Mouse (Mus musculus): ENCODE measurements around the gene Ccl17.

Ccl17 gene

DNA sequence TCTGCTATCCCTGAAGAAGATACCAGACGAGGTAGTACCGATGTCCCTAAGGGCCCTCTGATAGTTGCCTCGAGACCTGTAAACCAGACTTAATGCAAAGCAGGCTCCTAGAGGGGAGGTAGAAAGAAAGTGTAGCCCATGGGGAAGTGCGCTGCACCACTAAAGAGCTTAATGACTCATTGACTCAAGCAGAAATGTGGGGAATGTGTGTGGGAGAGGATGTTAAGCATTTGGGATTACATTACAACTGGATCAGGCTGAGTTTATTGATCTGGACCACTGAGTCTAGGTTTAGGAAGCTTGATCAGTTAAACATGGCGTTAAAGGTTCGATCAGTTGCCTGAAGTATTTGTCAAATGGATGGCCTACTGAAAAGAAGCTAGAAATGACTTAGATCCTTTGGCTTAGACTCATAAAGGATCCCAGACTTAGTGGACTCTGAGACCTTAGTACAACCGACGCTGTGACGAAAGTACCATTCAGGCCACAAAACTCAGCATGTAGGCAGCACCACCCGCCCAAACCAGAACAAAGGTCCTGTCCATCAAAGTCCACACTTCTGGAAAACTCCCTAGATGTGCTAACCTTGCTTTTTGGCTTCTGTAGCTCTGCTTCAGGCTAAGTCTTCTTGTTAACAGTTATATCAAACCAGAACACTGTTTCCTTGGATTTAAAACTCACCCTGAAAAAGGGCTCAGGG is 20.8 kb upstream of the Ccl17 start:
- no peak for DNase-seq (ENCODE audit: low spot score in 2 of 2)

DNA sequence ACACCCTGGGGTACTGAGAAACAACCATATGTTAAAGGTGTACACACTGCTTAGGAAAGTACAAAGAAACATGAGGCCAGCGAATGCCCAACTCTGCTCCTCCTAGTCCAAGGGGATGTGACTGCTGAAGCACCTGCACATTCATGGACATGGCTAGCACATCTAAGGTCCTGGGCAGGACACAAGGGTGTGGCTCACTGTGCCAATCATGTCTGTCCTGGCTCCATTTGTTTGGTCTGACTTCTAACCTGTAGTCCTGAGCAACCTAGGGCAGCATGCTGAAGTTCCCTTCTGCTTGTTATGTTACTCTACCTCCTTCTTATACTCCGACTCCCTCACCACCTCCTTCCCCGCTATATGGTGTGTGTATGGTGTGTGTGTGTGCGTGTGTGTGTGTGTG is 15.9 kb upstream of the Ccl17 start:
- no peak for DNase-seq (ENCODE audit: low spot score in 2 of 2)

DNA sequence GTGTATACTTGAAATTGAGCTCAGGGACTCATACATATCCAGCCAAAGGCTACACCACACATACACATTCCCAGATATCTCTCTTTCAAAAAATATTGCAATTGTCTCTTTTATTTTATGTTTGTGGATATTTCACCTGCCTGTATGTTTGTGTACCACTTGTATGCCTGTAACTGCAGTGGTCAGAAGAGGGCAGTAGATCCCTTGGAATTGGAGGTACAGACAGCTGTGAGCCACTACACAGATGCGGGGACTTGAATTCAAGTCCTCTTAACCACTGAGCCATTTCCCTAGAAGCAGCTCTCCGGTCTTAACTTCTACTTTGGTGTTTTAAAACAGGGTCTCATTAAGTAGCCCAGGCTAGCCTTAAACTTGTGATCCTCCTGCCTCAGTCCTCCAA is 15.5 kb upstream of the Ccl17 start:
- no peak for DNase-seq (ENCODE audit: low spot score in 2 of 2)

DNA sequence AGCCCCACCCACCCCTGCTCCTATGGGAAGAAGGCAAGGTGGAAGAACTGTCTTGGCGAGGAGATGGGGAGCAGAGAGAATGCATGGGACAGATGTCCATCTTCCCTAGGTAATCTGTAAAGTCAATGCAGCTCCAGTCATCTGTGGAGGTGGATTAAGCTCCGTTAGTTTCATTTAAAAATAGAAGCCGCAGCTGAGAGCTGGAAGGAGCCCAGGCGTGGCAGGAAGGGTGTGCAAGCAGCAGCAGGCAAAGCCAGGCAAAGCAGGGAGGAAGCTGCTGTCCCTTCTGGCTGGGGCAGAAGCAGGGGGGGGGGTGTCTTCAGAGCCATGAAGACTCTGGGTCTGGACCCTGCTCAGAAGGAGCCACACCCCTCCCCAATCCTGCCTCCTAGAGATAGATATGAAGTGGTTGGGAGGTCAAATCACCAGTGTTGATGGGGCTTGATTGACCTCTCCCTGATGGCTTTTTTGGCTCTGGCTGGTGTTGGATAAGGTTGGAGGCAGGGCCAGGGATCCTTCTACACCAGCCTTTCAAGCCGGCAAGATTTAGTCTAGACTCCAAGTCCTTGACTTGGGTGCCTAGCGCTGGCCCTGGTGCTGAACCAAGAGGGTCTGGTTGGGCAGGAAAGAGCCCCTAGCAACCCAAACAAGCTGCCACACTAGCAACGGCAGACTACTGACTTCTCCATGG is 9.8 kb upstream of the Ccl17 start:
- no peak for DNase-seq (ENCODE audit: low spot score in 2 of 2)

DNA sequence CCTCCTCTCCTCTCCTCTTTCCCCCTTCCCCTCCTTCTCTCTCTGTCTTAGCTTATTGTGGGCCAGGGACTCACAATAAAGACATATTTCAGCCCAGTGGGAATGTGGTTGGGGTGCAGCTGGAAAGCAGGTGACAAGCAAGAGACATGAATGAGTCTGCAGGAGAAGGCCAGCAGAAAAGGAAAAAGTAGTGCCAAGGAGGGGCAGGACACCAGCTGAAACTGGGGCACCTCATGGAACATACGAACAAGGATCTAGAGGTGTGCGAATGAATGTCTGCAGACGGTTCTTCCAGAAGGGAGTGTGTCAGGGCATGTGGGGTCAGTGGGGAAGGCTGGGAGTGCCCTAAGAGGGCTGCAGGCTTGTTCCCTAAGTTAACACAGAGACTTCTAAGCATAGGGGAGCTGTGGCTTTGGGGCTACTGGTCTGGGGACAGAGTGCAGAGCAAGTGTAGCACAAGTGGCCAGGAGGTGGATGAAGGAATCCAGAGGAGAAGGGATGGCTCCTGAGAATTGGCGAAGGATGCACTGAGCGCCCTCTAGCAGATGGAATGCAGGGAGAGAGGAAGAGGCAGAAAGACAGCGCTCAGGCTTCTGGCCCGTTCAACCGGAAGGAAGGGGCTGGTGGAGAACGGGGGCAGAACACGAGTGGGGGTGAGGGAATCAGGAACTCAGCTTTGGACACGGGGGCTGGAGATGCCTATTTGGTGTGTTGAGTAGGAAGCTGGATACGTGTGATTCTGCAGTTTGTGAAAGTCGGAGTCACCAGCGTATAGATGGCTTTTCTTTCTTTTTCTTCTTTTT is 8.8 kb upstream of the Ccl17 start:
- DNase-seq (ENCODE audit: low spot score in 2 of 2): no peak

DNA sequence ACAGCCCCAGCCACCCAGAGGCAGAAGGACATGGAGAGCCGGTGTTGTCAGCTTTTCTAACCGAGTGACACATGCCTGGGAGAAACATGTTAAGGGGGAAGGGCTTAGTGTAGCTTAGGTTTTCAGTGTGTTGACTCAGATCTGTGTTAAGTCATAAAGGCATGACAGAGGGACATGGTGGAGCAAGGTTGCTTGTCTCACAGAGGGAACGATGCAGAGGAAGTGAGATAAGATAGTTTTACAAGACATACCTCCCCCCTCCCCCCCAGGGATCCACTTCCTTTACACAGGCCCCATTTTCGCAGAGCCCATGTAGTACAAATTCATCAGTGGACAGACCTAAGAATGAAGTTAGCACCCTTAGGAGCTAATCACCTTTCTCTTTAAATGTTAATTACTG is 7.9 kb upstream of the Ccl17 start:
- DNase-seq (ENCODE audit: low spot score in 2 of 2): no peak

DNA sequence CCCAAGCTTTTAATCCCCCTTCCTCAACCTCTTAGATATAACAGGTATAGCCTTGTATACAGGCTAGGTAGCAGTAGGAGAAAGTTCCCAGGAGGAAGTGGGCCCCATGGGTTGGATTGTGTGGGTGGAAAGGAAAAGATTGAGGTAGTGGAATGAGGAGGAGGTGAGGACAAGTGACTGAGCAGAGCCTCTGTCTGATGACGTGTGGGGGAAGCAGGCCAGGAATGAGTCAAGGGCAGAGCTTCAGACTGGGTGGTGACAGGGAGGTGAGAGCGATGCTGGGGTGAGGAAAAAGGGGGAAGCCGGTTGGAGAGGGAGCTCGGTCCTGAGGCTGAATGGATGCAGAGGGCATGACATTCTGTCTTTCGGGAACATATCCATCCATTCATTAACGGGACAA is 6.7 kb upstream of the Ccl17 start:
- DNase-seq (ENCODE audit: low spot score in 2 of 2): no peak

DNA sequence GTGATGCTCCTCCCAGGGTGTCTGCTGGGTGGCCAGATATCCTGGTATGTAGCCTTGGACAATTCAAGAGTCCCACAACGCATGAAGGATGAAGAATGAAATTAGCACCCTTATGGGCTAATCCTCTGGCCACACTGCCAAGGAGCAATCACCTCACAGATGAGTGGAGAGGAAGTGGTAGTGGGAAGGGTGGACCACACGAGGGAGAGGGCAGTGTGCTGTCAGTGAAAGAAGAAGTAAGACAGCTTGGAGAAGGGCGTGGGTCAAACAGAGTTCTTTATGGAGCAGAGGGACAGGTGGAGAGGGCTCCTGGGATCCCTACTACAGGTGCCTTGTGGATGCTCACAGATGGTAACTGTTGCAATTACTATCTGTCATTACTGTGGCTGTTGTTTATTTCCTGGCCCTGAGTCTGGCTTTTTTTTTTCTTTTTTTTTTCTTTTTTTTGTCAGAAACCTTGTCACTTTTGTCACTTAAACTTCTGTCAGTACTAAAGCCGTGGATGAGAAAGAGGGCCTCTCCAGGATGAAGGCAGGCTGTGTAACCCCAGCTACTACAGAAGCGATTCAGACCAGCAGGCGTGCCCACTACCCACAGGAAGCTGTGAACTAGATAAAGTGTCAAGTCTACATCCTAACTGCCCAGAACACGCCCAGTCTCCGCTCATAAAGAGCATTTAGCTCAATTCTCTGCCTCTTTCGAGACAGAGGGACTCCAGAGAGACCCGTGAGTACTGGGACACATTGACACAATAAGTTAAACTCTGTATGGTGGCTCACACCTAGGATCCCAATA is 5.5 kb upstream of the Ccl17 start:
- DNase-seq (ENCODE audit: low spot score in 2 of 2): no peak

DNA sequence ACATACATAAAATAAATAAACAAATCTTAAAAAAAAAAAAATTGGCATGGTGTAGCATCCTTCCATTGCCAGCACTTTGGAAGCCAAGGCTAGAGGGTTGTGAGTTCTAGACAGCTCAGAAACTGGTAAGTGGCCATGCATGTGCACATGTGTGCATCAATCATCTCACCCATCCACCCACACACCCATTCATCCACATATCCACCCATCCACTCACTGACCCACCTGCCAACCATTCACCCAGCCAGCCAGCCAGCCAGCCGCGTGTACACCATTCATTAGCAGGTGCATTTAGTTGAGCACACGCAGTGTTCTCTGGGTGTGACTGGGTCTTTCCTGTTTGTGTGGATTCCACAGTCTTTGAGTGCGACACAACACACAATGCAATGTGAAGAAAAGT is 4.4 kb upstream of the Ccl17 start:
- DNase-seq (ENCODE audit: low spot score in 2 of 2): no peak

DNA sequence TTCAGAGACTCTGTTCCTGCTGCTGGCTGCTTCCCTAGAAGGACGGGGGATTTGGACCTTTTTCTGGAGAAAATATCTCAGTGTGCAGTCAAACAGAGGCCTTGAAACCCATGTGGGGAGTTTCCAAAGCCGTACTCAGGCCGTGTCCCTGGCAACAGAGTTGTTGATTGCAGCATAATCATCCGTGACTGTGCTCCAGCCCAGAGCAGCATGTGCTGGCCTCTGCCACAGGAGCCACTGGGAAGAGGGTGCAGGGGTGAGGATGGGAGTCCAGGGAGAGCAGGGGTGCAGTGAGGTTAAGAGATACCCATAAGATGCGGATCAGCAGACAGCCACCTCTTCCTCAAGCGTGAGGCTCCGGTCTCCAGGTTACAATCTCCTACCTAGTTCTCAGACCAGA is 2.7 kb upstream of the Ccl17 start:
- no peak for DNase-seq (ENCODE audit: low spot score in 2 of 2)

DNA sequence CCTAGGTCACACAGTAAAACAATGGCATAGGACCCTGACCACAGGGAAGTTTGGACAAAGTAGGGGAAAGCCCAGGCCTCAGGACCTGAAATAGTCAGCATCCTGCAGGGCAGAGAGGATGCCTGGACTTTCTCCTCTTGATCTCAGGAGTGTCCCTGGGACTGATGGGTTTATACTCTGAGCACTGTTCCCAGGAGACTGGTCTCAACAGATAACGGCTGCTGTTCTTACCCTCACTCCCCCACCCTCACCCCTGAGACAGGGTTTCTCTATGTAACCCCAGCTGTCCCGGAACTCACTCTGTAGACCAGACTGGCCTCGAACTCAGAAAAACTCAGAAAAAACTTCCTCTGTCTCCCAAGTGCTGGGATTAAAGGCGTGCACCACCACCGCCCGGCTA is 1.9 kb upstream of the Ccl17 start:
- no peak for DNase-seq (ENCODE audit: low spot score in 2 of 2)

DNA sequence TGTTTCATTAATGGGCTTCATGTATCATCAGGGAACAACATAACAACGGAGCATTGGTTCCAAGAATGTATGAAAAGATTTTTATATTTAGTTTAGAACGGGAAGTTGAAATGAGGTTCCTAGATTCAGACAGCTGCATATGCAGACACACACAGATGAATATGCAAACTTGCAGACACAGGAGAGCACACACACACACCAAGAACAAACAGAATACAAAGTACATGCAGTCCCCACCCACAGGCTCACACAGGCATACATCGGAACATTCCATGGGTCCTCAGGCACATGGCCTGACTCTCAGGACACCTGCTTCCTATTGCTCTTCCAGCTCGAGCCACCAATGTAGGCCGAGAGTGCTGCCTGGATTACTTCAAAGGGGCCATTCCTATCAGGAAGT is 602 bp downstream of the Ccl17 start:
- no peak for DNase-seq (ENCODE audit: low spot score in 2 of 2)

DNA sequence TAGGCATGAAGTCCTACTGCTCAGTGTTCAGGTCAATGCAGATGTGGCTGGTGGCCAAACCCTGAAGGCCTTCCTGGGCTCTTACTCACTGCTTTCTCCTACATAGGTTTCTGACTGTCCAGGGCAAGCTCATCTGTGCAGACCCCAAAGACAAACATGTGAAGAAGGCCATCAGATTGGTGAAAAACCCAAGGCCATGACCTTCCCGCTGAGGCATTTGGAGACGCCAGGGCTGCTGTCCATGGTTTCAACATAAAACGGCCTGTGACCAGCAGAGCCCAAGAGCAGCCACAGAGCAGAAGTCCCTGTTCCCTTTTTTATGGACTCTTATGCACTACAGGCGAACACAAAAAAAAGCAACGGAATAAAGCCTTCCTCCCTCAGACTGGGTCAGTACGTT is 1.4 kb downstream of the Ccl17 start:
- DNase-seq (ENCODE audit: low spot score in 2 of 2): no peak

DNA sequence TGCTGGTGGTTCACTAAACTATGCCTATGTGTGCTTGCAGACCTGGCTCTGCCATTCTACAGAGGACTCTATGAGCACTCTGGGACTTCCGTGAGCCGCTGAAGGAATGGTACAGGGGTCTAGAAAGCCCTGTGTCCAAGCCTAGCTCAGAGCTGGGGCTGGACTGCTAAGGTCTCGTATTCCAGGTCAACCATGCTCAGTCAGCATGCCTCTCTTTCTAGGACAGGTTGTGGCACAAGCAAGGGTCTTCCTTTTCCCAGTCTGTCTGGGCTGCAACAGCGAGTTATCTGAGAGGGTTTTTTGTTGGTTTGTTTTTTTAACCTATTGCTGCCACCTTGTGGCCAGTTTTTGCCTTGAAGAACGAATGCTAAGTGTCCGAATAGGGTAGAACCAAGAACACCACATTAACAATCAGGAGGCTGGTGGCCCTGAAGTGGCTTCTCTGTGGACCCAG is 2.4 kb downstream of the Ccl17 start:
- peak; percentile 68 to 84 for DNase-seq (ENCODE audit: low spot score in 2 of 2)

DNA sequence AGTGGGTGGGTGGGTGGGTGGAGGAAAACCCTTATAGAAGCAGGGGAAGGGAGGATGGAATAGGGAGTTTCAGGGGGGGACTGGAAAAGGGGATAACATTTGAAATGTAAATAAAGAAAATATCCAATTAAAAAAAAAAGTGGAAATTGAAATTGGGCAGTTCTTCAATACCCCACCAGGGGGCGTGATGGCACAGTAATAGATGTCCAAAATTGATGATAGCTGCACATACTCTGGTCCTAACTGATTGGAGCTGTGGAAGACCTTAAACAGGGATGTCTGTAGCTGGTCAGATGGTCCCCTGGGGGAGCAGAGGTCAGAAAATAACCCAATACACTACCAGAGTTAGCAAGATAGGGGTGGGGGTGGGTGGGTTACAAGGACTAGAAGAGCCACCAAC is 4.3 kb downstream of the Ccl17 start:
- peak in 1 of 2 experiments; percentile 29 for DNase-seq (ENCODE audit: low spot score in 2 of 2)

DNA sequence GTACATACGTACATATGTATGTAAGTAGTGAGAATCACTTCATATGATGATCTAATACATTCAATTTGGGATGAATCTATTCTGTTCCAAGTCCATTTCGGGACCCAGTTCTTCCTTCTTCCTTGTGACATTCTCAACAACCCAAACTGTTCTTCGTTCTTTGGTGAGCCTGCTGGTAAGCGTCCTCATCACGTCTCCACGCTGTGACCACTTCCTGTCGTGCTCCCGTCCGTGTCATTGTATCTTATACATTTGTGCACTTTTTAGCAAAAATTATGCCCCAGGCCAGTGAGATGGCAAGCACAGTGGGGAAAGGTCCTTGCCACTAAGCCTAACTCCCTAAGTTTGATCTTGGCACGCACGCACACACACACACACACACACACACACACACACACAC is 7.7 kb downstream of the Ccl17 start:
- no peak for DNase-seq (ENCODE audit: low spot score in 2 of 2)

DNA sequence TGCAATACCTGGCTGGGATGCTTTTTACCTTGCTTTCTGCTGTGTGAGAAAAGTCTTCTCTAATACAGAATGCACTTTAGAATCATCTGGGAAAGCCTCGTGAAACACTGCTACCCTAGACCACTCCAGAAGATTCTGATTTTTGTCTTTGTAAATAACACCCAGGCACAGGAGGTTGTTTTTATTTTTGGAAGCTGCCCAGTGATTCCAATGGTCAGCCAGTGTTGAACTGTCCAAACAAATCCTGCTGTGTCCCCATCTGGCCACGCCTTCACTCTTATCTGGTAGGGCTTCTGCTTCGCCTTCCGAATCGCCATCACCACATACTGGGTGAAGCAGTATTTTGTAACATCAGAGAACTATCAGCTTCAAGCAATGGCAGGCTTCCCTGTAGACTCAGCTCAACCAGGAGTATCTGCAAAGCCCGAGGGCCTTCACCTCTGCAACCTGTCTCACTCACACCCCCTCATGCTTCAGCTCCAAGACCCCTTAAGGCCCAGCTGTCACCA is 9.5 kb downstream of the Ccl17 start:
- DNase-seq (ENCODE audit: low spot score in 2 of 2): no peak

DNA sequence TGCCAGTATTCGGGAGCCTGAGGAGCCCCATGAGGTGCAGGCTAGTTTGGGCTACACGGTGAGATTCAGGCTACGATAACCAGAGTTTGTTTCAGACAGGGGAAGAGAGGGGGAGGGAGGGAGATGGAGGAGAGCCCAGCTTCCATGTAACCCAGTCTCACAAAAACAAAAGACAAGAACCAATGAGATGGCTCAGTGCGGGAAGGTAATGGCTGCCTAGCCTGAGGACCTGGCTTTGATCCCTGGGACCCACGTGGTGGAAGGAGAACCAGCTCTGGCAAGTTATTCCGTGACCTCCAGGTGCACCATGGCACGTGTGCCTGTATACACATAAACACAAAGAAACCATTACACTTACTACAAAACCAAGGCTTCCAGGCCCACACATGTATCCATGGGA is 10.3 kb downstream of the Ccl17 start:
- DNase-seq (ENCODE audit: low spot score in 2 of 2): no peak

DNA sequence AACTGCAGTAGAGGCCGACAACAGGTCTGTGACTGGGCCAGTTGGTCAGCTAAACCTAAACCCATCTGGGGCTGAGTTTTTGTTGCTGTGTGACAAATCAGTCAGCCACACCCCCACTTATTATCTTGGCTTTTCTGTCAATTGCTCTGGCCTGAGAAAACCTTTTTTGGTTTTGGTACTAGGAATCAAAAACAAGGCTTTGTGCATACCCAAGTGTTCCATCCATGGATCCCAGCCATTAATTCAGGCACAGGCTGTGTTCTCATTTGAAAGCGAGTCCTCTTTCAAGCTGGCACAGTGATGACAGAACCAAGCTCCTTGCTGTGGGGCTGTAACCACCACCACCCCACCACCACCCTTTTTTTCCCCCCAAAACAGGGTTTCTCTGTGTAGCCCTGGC is 11.1 kb downstream of the Ccl17 start:
- DNase-seq (ENCODE audit: low spot score in 2 of 2): no peak

DNA sequence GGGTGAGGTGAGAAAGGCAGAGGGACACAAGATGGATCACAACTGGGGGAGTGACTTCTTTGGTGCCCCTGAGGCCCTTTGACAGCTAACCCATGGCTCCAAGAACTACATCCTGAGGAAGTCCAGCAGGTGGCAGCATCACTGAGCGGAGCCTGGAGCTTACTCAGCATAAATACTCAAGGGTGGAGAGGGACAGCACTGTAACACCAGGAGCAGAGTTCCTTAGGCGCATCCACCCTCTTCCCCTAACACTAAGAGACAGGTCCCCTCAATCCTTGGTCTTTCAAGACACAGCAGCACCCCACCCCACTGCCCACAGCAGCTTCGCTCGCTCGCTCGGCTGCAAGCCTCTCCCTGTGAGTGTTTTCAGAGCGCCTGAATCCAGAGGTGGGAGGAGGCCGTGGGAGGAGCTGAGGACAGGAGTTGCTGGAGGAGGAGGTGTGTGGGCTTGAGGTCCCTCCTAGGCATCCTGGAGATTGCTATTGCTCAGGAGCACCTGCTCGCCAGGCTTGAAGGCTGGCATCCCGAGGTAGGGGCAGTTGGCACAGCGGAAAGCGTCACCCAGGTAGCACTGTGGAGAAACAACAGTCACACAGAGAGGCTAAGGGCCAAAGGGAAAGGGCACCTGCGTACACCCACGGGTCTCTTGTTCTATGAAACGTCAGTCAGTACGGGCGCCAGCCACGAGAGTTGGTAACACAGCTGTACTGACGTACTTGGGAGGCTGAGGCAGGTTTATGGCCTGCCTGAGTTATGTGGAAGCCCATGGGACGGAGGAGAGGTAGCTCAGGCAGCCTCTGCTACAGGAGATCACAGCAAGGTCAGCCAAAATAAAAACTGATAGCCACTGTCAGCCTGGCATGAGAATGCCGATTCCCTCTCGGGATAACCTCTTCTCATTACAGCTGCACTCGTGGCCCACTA is 12.6 kb downstream of the Ccl17 start:
- peak; percentile 36 to 52 for DNase-seq (ENCODE audit: low spot score in 2 of 2)

DNA sequence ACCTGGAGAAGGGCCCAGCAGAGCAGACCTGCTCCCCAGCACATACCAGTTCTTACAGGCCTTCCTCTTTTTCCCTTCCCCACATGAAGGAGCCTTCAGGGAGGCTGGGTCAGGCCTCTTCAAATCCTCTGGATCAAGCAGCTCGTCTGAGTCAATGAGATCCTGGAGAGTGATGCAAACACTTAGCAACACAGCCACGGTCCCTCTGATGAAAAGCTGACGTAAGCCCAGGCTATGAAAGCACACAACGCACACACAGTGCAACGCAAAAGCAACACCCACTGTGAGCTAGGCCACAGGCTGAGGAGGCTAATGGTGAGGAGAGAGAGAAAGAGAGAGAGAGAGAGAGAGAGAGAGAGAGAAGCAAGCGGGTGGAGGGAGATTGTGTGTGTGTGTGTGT is 14.9 kb downstream of the Ccl17 start:
- no peak for DNase-seq (ENCODE audit: low spot score in 2 of 2)

Data from spleen, postnatal 36 days (tissue).